Comparison of ENCODE assay signal across 17 mouse cellular contexts in the genomic region with DNA sequence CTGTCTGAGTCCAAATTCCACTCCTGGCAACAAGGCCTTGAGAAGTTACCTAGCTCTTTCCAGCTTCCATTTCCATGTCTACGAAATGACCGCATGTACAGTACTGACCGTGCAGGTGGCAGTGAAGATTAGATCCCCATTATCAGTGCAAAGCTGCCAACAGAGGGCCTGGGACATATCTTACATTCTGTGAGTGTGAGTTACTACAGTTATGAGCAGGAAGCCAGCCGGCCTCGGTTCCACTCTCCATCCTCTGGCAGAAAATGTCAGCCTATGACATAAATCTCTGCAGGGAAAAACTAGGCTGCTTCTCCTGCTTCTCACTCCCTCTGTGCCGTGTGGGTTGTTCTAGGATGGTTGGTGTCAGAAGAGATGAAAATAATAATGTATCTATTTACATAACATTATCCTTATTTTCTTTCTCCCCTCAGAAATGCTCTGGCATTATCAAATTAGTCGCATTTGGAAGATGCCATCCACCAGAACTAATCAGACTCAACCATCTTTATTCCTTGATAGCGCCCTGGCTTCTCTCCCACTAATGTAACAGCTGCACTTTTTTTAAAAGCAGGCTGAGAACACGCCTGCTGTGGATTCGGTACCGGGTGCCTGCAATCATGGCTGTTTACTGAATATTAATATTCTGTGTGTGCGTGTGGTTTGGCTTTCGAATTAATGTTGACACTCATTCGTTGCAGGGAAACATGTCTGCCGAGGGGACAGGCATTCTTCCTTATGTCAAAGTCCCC.
DNase-seq lines count a peak whose midpoint lies in the region; ATAC-seq lines count a peak whose summit lies in the region.
"Had no signal": no experiment of that assay in that cellular context is flagged by ENCODE, and none has a peak within 500 bp of the region (broad histone marks: within the 10 kb centered on the region; RNA-seq: fewer than 3 reads in every experiment).

No protein-coding gene starts in this region.

- H3K4me2 ChIP-seq in forebrain, embryonic 13.5 days = no peak overlapping the region
- H3K4me2 ChIP-seq in forebrain, embryonic 12.5 days = no peak overlapping the region
- no peak overlapping the region for H3K4me2 ChIP-seq in hindbrain, embryonic 13.5 days
- H3K4me2 ChIP-seq in neural tube, embryonic 15.5 days = no peak overlapping the region
- H3K4me2 ChIP-seq: stomach, embryonic 15.5 days had no signal

- H3K9ac ChIP-seq in forebrain, embryonic 13.5 days = no peak overlapping the region
- H3K9ac ChIP-seq in forebrain, embryonic 12.5 days = no peak overlapping the region
- H3K9ac ChIP-seq in hindbrain, embryonic 13.5 days = no peak overlapping the region
- no peak overlapping the region for H3K9ac ChIP-seq in neural tube, embryonic 15.5 days (replicated peaks)
- H3K9ac ChIP-seq: liver, embryonic 14.5 days; stomach, embryonic 15.5 days had no signal

- no peaks in the 10 kb centered on the region for H3K9me3 ChIP-seq in forebrain, embryonic 13.5 days (replicated peaks)
- H3K9me3 ChIP-seq in forebrain, embryonic 12.5 days = no peaks in the 10 kb centered on the region
- H3K9me3 ChIP-seq in hindbrain, embryonic 13.5 days = no peaks in the 10 kb centered on the region
- no peaks in the 10 kb centered on the region for H3K9me3 ChIP-seq in hindbrain, embryonic 10.5 days
- H3K9me3 ChIP-seq in neural tube, embryonic 15.5 days (replicated peaks) = no peaks in the 10 kb centered on the region
- H3K9me3 ChIP-seq: stomach, embryonic 15.5 days had no signal

- no peaks in the 10 kb centered on the region for H3K27me3 ChIP-seq in forebrain, embryonic 13.5 days
- H3K27me3 ChIP-seq in forebrain, embryonic 12.5 days = no peaks in the 10 kb centered on the region
- H3K27me3 ChIP-seq in hindbrain, embryonic 13.5 days = no peaks in the 10 kb centered on the region
- H3K27me3 ChIP-seq in hindbrain, embryonic 10.5 days (ENCODE audit: insufficient read depth, poor library complexity, severe bottlenecking) = no peaks in the 10 kb centered on the region
- H3K27me3 ChIP-seq in neural tube, embryonic 15.5 days (replicated peaks) = no peaks in the 10 kb centered on the region
- H3K27me3 ChIP-seq: Patski; stomach, embryonic 15.5 days had no signal

- ATAC-seq in forebrain, embryonic 13.5 days = peak; percentile 78
- no peak for ATAC-seq in forebrain, embryonic 12.5 days (ENCODE audit: low FRiP score)
- ATAC-seq in hindbrain, embryonic 13.5 days (ENCODE audit: low FRiP score) = no peak
- ATAC-seq in neural tube, embryonic 15.5 days (ENCODE audit: low FRiP score) = no peak
- ATAC-seq: Patski had no signal

- H3K4me3 ChIP-seq in forebrain, embryonic 13.5 days = no peak overlapping the region
- no peak overlapping the region for H3K4me3 ChIP-seq in forebrain, embryonic 12.5 days (replicated peaks)
- H3K4me3 ChIP-seq in hindbrain, embryonic 13.5 days = no peak overlapping the region
- no peak overlapping the region for H3K4me3 ChIP-seq in hindbrain, embryonic 10.5 days
- no peak overlapping the region for H3K4me3 ChIP-seq in neural tube, embryonic 15.5 days (replicated peaks)
- H3K4me3 ChIP-seq: stomach, embryonic 15.5 days had no signal

- H3K27ac ChIP-seq in forebrain, embryonic 13.5 days = peak overlapping the region; percentile 48
- H3K27ac ChIP-seq in forebrain, embryonic 12.5 days = no peak overlapping the region
- peak overlapping the region; percentile 67 for H3K27ac ChIP-seq in hindbrain, embryonic 13.5 days
- no peak overlapping the region for H3K27ac ChIP-seq in hindbrain, embryonic 10.5 days
- 0 out of 2 replicates have a peak overlapping the region, but pooled peaks have one; percentile 0 for H3K27ac ChIP-seq in neural tube, embryonic 15.5 days (replicated peaks)
- H3K27ac ChIP-seq: liver, embryonic 14.5 days; stomach, embryonic 15.5 days had no signal

- no peak for DNase-seq in hindbrain, embryonic 10.5 days (ENCODE audit: low spot score)
- peak; percentile 26 for DNase-seq in right cerebral cortex, adult 18-20 months
- no peak for DNase-seq in right cerebral cortex, postnatal 14 days
- DNase-seq in lung, adult 18-20 months = no peak
- DNase-seq: cerebellum, adult 9-10 months; heart, adult 18-20 months; kidney, adult 11 months; kidney, postnatal 25 days; lung, postnatal 14 days; thymus, postnatal 36 days had no signal

- no peaks in the 10 kb centered on the region for H3K36me3 ChIP-seq in forebrain, embryonic 13.5 days (ENCODE audit: poor library complexity, severe bottlenecking)
- no peaks in the 10 kb centered on the region for H3K36me3 ChIP-seq in forebrain, embryonic 12.5 days (replicated peaks)
- no peaks in the 10 kb centered on the region for H3K36me3 ChIP-seq in hindbrain, embryonic 13.5 days
- no peaks in the 10 kb centered on the region for H3K36me3 ChIP-seq in hindbrain, embryonic 10.5 days
- H3K36me3 ChIP-seq in neural tube, embryonic 15.5 days = no peaks in the 10 kb centered on the region
- H3K36me3 ChIP-seq: stomach, embryonic 15.5 days had no signal

- WGBS in forebrain, embryonic 13.5 days = 72% methylated on average over 15 of the region's 15 CpGs
- WGBS in forebrain, embryonic 12.5 days = 79% methylated on average over 15 of the region's 15 CpGs
- 64% methylated on average over 15 of the region's 15 CpGs for WGBS in hindbrain, embryonic 13.5 days
- WGBS in hindbrain, embryonic 10.5 days = 91% methylated on average over 15 of the region's 15 CpGs
- WGBS in neural tube, embryonic 15.5 days = 63% methylated on average over 15 of the region's 15 CpGs

- H3K4me1 ChIP-seq in forebrain, embryonic 13.5 days = peaks cover 18% of the 10 kb centered on the region; the same call in 1 of the 2 replicates
- H3K4me1 ChIP-seq in forebrain, embryonic 12.5 days = peaks cover 14% of the 10 kb centered on the region
- peaks cover 26% of the 10 kb centered on the region for H3K4me1 ChIP-seq in hindbrain, embryonic 13.5 days (replicated peaks)
- no peaks in the 10 kb centered on the region; the same call in 1 of the 2 replicates for H3K4me1 ChIP-seq in hindbrain, embryonic 10.5 days (replicated peaks)
- H3K4me1 ChIP-seq in neural tube, embryonic 15.5 days = peaks cover 8% of the 10 kb centered on the region; the same call in 1 of the 2 replicates
- H3K4me1 ChIP-seq: stomach, embryonic 15.5 days had no signal

Comparison
In these comparisons a context has a peak if more than half of its experiments do, and no peak if none do; other contexts are left out.
1. H3K27ac ChIP-seq: peak in forebrain, embryonic 13.5 days (single experiment), hindbrain, embryonic 13.5 days (single experiment) and neural tube, embryonic 15.5 days (single experiment); none in forebrain, embryonic 12.5 days (single experiment) and hindbrain, embryonic 10.5 days (single experiment).